Mouse (Mus musculus): ENCODE data around the gene Smndc1.

Gene Smndc1

GRCm38 (mm10) chr19:53389851-53390431, 437 bp downstream of the Smndc1 start:
- DNase-seq (ENCODE audit: extremely low read depth, low read depth): no peak

GRCm38 (mm10) chr19:53389417-53389816, 961 bp downstream of the Smndc1 start:
- DNase-seq (ENCODE audit: extremely low read depth, low read depth): no peak

GRCm38 (mm10) chr19:53383336-53383735, 7.0 kb downstream of the Smndc1 start:
- no peak for DNase-seq (ENCODE audit: extremely low read depth, low read depth)

GRCm38 (mm10) chr19:53378421-53378820, 12.0 kb downstream of the Smndc1 start:
- DNase-seq (ENCODE audit: extremely low read depth, low read depth): no peak

- DNase-seq (ENCODE audit: extremely low read depth, low read depth): no peak
These were observed 12.7 kb downstream of the Smndc1 start for GRCm38 (mm10) chr19:53377652-53378051.

DNA sequence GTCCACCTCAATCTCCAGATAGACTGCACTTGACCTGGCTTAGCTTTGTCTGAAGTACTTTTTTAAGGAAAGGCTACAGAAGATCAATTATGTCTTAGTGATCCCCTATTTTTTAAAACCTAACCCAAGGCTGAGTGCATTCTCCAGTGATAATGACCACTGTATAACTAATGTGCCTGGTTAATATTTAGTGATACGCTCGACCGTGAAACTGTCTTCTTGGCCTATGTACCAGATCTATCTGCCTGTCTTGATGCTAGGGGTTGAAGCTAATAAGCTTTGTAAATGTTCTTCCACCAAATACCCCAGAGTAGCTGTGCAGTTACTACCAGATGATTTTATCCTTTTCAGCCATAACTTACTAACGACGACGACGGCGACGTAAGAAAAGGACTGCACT, 14.6 kb downstream of the Smndc1 start:
- DNase-seq (ENCODE audit: extremely low read depth, low read depth): no peak

- DNase-seq (ENCODE audit: extremely low read depth, low read depth): no peak
These were observed 15.1 kb downstream of the Smndc1 start for GRCm38 (mm10) chr19:53375299-53375698.

- DNase-seq (ENCODE audit: extremely low read depth, low read depth): no peak
These were observed 16.8 kb downstream of the Smndc1 start for GRCm38 (mm10) chr19:53373570-53373969.

GRCm38 (mm10) chr19:53371666-53372065, 18.7 kb downstream of the Smndc1 start, which contains the start of gene Gm10197:
Gene Gm10197, minus strand, starts transcription at chr19:53371766.
- DNase-seq (ENCODE audit: extremely low read depth, low read depth): no peak

- DNase-seq (ENCODE audit: extremely low read depth, low read depth): no peak
These were observed 20.1 kb downstream of the Smndc1 start for GRCm38 (mm10) chr19:53370233-53370632.

- DNase-seq (ENCODE audit: extremely low read depth, low read depth): peak; percentile 59
These were observed 20.8 kb downstream of the Smndc1 start for GRCm38 (mm10) chr19:53369469-53370043.

DNA sequence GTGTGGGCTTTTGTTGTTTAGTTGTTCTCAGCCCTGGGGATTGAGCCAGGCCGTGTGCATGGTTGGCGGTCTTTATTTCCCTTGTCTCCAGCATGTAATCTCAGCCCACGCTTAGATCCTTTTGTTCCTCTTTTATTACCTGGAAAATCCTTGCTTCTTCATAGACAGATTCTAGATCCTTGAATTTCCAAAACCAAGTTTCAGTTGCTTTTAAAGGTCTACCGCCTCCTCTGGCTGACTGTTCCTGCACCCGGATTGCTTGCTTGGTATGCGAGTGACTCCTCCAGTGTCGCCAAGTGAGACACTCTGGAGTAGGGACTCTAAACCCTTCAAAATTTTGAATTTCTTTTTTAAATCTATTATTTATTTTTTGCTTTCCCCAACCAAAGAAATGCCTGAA, 23.5 kb downstream of the Smndc1 start:
- DNase-seq (ENCODE audit: extremely low read depth, low read depth): no peak

DNA sequence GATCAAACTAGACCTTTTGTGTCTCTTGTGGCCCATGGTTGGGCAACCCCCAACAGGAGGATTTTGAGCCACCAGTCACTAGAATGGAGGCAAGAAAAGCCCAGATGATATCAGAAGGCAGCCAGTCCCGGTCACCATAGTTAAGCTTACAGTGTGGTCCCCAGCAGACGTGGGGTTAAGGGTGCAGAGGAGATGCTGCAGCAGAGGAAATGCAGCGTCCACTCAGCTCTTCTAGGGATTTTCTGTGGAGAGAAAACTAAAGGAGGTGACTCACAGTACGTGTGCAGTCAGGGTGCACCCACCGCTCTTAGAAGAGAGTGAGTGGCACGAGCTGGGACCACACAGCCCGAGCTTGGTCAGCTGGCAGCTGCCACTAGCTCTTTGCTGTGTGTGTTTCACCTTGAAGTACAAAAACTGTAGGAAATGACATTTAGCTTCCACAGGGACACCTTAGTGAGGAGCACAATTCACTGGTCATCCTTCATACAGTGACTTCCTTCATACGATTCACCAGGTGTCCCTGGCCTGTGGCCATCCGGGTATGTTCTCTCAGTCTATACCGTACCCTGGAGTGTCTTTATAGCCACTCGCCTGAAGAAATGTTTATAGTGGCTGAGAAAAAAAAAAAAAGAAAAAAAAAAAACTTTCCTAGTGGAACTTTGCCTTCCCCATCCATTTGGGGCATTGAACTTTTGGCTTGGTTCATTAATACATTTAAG, 24.2 kb downstream of the Smndc1 start:
- DNase-seq (ENCODE audit: extremely low read depth, low read depth): no peak

DNA sequence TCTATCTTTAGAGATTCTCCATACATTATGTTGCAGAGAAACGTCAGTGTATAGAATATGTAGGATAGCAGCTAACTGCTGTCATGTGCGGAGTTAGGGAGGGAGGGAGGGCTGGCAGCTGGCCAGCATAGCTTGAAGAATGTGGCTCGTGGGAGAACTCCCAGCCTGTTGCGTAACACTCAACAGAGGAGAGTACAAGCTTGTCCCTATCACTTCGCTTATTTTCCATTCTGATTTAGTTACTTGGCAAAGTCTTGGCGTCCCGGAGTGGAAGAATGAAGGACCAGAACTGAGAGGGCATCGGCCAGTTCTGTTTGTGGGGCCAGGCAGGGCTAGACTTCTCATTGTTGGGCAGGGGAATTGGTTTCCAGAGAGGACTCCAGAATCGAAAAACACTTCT, 25.4 kb downstream of the Smndc1 start:
- DNase-seq (ENCODE audit: extremely low read depth, low read depth): no peak

- no peak for DNase-seq (ENCODE audit: extremely low read depth, low read depth)
These were observed 25.8 kb downstream of the Smndc1 start for GRCm38 (mm10) chr19:53364551-53364950.

DNA sequence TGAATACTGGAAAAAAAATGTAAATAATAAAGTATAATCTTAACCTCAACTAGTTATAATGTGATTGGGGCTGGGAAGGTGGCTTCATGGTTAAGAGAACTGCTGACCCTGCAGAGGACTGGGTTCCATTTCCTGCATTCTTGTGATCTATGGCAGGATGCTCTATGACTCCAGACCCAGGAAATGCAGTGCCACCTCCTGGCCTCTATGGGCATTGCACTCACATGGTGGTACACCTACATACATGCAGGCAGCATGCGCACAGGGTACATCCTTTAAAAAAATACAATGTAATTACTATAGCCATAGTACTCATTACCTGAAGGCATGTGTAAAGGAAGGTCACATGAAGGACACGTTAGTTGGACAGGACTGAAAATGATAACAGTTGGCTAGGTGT, 27.4 kb downstream of the Smndc1 start:
- peak; percentile 44 for DNase-seq (ENCODE audit: extremely low read depth, low read depth)

- no peak for DNase-seq (ENCODE audit: extremely low read depth, low read depth)
These were observed 30.0 kb downstream of the Smndc1 start for GRCm38 (mm10) chr19:53360265-53360958.

- DNase-seq (ENCODE audit: extremely low read depth, low read depth): no peak
These were observed 31.0 kb downstream of the Smndc1 start for GRCm38 (mm10) chr19:53359160-53360033.

GRCm38 (mm10) chr19:53355065-53355464, 35.3 kb downstream of the Smndc1 start:
- DNase-seq (ENCODE audit: extremely low read depth, low read depth): no peak

GRCm38 (mm10) chr19:53354271-53355000, 35.9 kb downstream of the Smndc1 start:
- no peak for DNase-seq (ENCODE audit: extremely low read depth, low read depth)
